Mouse (Mus musculus) gastrocnemius, adult 2 months (tissue): ENCODE results near the gene Sin3b. TPM values are rescaled to one million over a fixed set of nuclear protein-coding genes. Genes with fewer than 3 reads are reported as not detected.

ENCODE experiments used
- DNase-seq: peaks from one replicate; pipeline ENCODE4 v3.0.0; 2022
- H3K27ac ChIP-seq: fragments of 200-600 bp; 2 replicates; pipeline ENCODE4 v1.8.1; 2022; ENCODE audit warnings: mild to moderate bottlenecking
- H3K4me3 ChIP-seq: fragments of 200-600 bp; 2 replicates; pipeline ENCODE4 v1.8.1; 2022; ENCODE audit warnings: mild to moderate bottlenecking, moderate library complexity
- CTCF ChIP-seq: fragments of 200-600 bp; IDR thresholded peaks from 2 replicates; pipeline ENCODE4 v1.8.1; 2022; ENCODE audit warnings: antibody characterized with exemption, mild to moderate bottlenecking, moderate library complexity
- intact Hi-C: fragments of 180-260 bp; cut with DNase I; formaldehyde crosslinking; loops from one replicate; pipeline ENCODE4 v1.15.1; 2025
- microRNA-seq: library from miRNA; unstranded; fragments of <30 nt; microRNA quantifications from one replicate; pipeline ENCODE4 v1.2.0, GENCODE M21; 2021
- total RNA-seq, 2 experiments: library from RNA; stranded (reverse); gene quantifications; 2 replicates each; pipeline ENCODE4 v1.2.3; 2021

Sin3b gene
- total RNA-seq, 2 experiments from 2014 or later: 29.4 to 36.6 TPM

- DNase-seq: no peak
- Histone ChIP-seq H3K27ac (no peak overlapping the region), H3K4me3 (no peak overlapping the region)
- TF ChIP-seq CTCF: no peak
- intact Hi-C loops: no loop called here
These were observed 34.5 kb downstream of the Sin3b start for GRCm38 (mm10) chr8:72757426-72758195.

GRCm38 (mm10) chr8:72758310-72758709 is 35.2 kb downstream of the Sin3b start:
- Histone ChIP-seq H3K4me3 (no peak overlapping the region), H3K27ac (no peak overlapping the region)
- intact Hi-C loops: no loop called here
- TF ChIP-seq CTCF: no peak; the same call in 1 of the 2 replicates
- no peak for DNase-seq

GRCm38 (mm10) chr8:72760216-72760615 is 37.1 kb downstream of the Sin3b start:
- intact Hi-C loops: no loop called here
- no peak for DNase-seq
- no peak overlapping the region for H3K4me3 ChIP-seq
- no peak overlapping the region for H3K27ac ChIP-seq
- no peak for TF ChIP-seq CTCF

GRCm38 (mm10) chr8:72761322-72762051 is 38.4 kb downstream of the Sin3b start, which contains the start of gene F2rl3:
TSS of gene F2rl3 (plus strand) at chr8:72761880.
- TF ChIP-seq CTCF: no peak
- Histone ChIP-seq H3K4me3 (peak within 1 kb of the TSS; percentile 32), H3K27ac (peak within 1 kb of the TSS; percentile 44)
- intact Hi-C loops: no loop called here
- DNase-seq: no peak

- no peak for TF ChIP-seq CTCF
- DNase-seq: no peak
- H3K4me3 ChIP-seq: peak overlapping the region; percentile 32
- intact Hi-C loops: no loop called here
- H3K27ac ChIP-seq: peak overlapping the region; percentile 44
These were observed 39.2 kb downstream of the Sin3b start for GRCm38 (mm10) chr8:72762306-72762705.

GRCm38 (mm10) chr8:72765696-72766095 is 42.6 kb downstream of the Sin3b start:
- Histone ChIP-seq H3K4me3 (no peak overlapping the region), H3K27ac (no peak overlapping the region)
- no peak for DNase-seq
- intact Hi-C loops: no loop called here
- TF ChIP-seq CTCF: no peak

GRCm38 (mm10) chr8:72766777-72767176 is 43.7 kb downstream of the Sin3b start:
- Histone ChIP-seq H3K27ac (no peak overlapping the region), H3K4me3 (no peak overlapping the region)
- intact Hi-C loops: no loop called here
- TF ChIP-seq CTCF: no peak
- no peak for DNase-seq

GRCm38 (mm10) chr8:72777797-72778196 is 54.7 kb downstream of the Sin3b start:
- Histone ChIP-seq H3K27ac (no peak overlapping the region), H3K4me3 (no peak overlapping the region)
- intact Hi-C loops: no loop called here
- no peak for TF ChIP-seq CTCF
- DNase-seq: no peak

GRCm38 (mm10) chr8:72780644-72781043 is 57.6 kb downstream of the Sin3b start:
- Histone ChIP-seq H3K4me3 (no peak overlapping the region), H3K27ac (no peak overlapping the region)
- TF ChIP-seq CTCF: no peak
- DNase-seq: no peak
- intact Hi-C loops: no loop called here

GRCm38 (mm10) chr8:72801583-72801982 is 78.5 kb downstream of the Sin3b start:
- TF ChIP-seq CTCF: no peak
- DNase-seq: no peak
- intact Hi-C loops: no loop called here

More at GRCm38 (mm10) chr8:72801583-72801982, 78.5 kb downstream of the Sin3b start:
- Histone ChIP-seq H3K27ac (no peak overlapping the region), H3K4me3 (no peak overlapping the region)

Small RNA genes lying within 50 kb of the gene (microRNA-seq; reads per million reads assigned to microRNA genes)
- gene Gm26237: not detected

Other genes with a start within 250 kb of the Sin3b start
- 10 to 100 TPM; 19.7 to 26.1 TPM for gene Cherp, start 248.1 kb upstream of the Sin3b start, total RNA-seq
- 10 to 100 TPM; 44.8 to 52.0 TPM for gene Slc35e1, start 230.7 kb upstream of the Sin3b start, total RNA-seq
- 10 to 100 TPM in 1 of 2 experiments, 1 to 10 TPM in 1; 7.0 to 17.2 TPM for gene Med26, start 175.0 kb upstream of the Sin3b start, total RNA-seq
- gene Smim7, start 152.2 kb upstream of the Sin3b start, total RNA-seq: 10 to 100 TPM; 64.8 to 65.9 TPM
- gene Tmem38a, start 151.2 kb upstream of the Sin3b start, total RNA-seq: 1,000 to 10,000 TPM; 1,184 to 1,285 TPM
- 1 to 10 TPM; 1.2 to 2.0 TPM for gene Nwd1, start 76.6 kb upstream of the Sin3b start, total RNA-seq
- gene F2rl3, start 38.6 kb downstream of the Sin3b start, total RNA-seq: 1 to 10 TPM; 1.1 to 1.6 TPM